Mouse (Mus musculus): ENCODE results near the gene Sec14l1. TPM values are rescaled to one million over a fixed set of nuclear protein-coding genes. Genes with fewer than 3 reads are reported as not detected.

Gene Sec14l1
- total RNA-seq, 2 experiments from 2014 or later, result 216 to 234 TPM

Small RNA genes within 50 kb of the gene (microRNA-seq; reads per million reads assigned to microRNA genes)
- 0 reads per million in 2 experiments for gene Gm24323
- gene Mir6516, result 22.7 to 30.9 reads per million in 2 experiments

Other genes starting within 250 kb of the Sec14l1 start
- gene Mgat5b, start 196.3 kb upstream of the Sec14l1 start, total RNA-seq (2021), result 10 to 100 TPM; 46.1 to 48.1 TPM
- gene Sept9, start 84.5 kb downstream of the Sec14l1 start, total RNA-seq (2021), result 100 to 1,000 TPM; 114 to 119 TPM

All from layer of hippocampus, postnatal 25 days (tissue).